Mouse (Mus musculus) myocyte (in vitro differentiated cells): ENCODE data around the gene Pappa2. TPM values are rescaled to one million over a fixed set of nuclear protein-coding genes. Genes with fewer than 3 reads are reported as not detected.

Source experiments
- H3K27me3 ChIP-seq: one replicate; pipeline ENCODE4 v1.6.1; 2011; ENCODE audit not compliant: control insufficient read depth, insufficient read depth, insufficient read length
- H3K36me3 ChIP-seq: one replicate; pipeline ENCODE4 v1.6.1; 2011; ENCODE audit not compliant: control insufficient read depth, insufficient read depth
- H3K4me2 ChIP-seq: one replicate; pipeline ENCODE4 v1.6.1; 2011; ENCODE audit warnings: low read depth, control low read depth
- H3K4me3 ChIP-seq: one replicate; pipeline ENCODE4 v1.5.1; 2011; ENCODE audit warnings: mild to moderate bottlenecking, control low read depth, moderate library complexity
- H3K79me2 ChIP-seq: one replicate; pipeline ENCODE4 v1.6.1; 2011; ENCODE audit not compliant: control insufficient read depth, insufficient read depth
- H3ac ChIP-seq: one replicate; pipeline ENCODE4 v1.6.1; 2011; ENCODE audit not compliant: control insufficient read depth, insufficient read length
- CEBPB ChIP-seq: IDR thresholded peaks from 2 replicates; pipeline ENCODE4 v1.6.1; 2011; ENCODE audit warnings: mild to moderate bottlenecking, moderate library complexity; ENCODE audit not compliant: poor library complexity, insufficient read depth, severe bottlenecking
- E2F4 ChIP-seq: IDR thresholded peaks from one replicate; pipeline ENCODE4 v1.6.1; 2011; ENCODE audit warnings: mild to moderate bottlenecking, control low read depth, moderate library complexity; ENCODE audit not compliant: insufficient read depth
- MAX ChIP-seq: IDR thresholded peaks from one replicate; pipeline ENCODE4 v1.6.1; 2011; ENCODE audit warnings: low read depth, mild to moderate bottlenecking, control low read depth
- MYOD1 ChIP-seq, 3 experiments: IDR thresholded peaks; one replicate each; pipeline ENCODE4 v1.6.1; 2011; ENCODE audit warnings: control low read depth in 2 of 3, low read depth in 2 of 3, mild to moderate bottlenecking in 2 of 3, moderate library complexity in 1 of 3; ENCODE audit not compliant: insufficient read length in 2 of 3, control insufficient read depth in 1 of 3
- MYOG ChIP-seq, 3 experiments: IDR thresholded peaks; one replicate each; pipeline ENCODE4 v1.6.1; 2011; ENCODE audit warnings: control low read depth in 2 of 3, low read depth in 2 of 3, mild to moderate bottlenecking in 2 of 3; ENCODE audit not compliant: insufficient read length in 2 of 3, control insufficient read depth in 1 of 3, insufficient read depth in 1 of 3
- POLR2AphosphoS2 ChIP-seq: IDR thresholded peaks from one replicate; pipeline ENCODE4 v1.6.1; 2011; ENCODE audit warnings: low read depth, control low read depth; ENCODE audit not compliant: insufficient read length
- REST ChIP-seq: IDR thresholded peaks from one replicate; pipeline ENCODE4 v1.6.1; 2011; ENCODE audit warnings: mild to moderate bottlenecking, control low read depth, moderate library complexity; ENCODE audit not compliant: insufficient read depth, insufficient read length
- SRF ChIP-seq: IDR thresholded peaks from one replicate; pipeline ENCODE4 v1.6.1; 2011; ENCODE audit warnings: low read depth; ENCODE audit not compliant: control insufficient read depth, insufficient read length
- TCF12 ChIP-seq: IDR thresholded peaks from one replicate; pipeline ENCODE4 v1.6.1; 2011; ENCODE audit warnings: mild to moderate bottlenecking, control low read depth; ENCODE audit not compliant: poor library complexity, insufficient read depth, severe bottlenecking
- TCF3 ChIP-seq: IDR thresholded peaks from one replicate; pipeline ENCODE4 v1.6.1; 2011; ENCODE audit warnings: low read depth, control low read depth; ENCODE audit not compliant: insufficient read length
- USF1 ChIP-seq: IDR thresholded peaks from one replicate; pipeline ENCODE4 v1.6.1; 2011; ENCODE audit warnings: low read depth, mild to moderate bottlenecking, control low read depth, moderate library complexity
- polyA plus RNA-seq: library from polyadenylated mRNA; unstranded; fragments of >200 nt; fragmentation: generic; extraction: Trizol; gene quantifications from one replicate; pipeline ENCODE4 v1.2.1, GENCODE M21; 2012; ENCODE audit warnings: missing spikeins

Gene Pappa2
- polyA plus RNA-seq, 1 experiment: 0.97 TPM

DNA sequence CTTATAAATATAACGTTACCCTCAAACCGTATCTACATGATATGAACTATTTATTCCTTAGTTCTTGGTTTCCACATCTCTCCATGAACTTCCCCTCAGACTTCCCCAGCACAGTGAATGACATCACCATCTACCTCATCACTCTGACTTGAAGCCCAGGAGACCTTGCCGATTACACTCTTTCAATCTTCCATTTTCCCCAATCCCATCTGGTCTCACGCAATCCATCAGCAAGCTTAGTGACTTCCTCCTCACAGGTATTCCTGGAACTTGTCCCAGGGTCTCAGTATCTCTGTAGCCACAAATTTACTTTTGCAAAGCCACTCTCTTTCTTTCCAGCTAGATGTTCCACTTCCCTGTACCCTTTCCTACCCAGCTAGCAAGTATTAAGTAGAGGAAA is 209.5 kb downstream of the Pappa2 start:
- TF ChIP-seq USF1 (no peak), TCF3 (no peak), MAX (no peak), TCF12 (no peak)
- no peaks in the 10 kb centered on the region for H3K36me3 ChIP-seq
- no peaks in the 10 kb centered on the region for H3K79me2 ChIP-seq
- H3K4me3 ChIP-seq: no peak overlapping the region
- H3ac ChIP-seq: no peak overlapping the region
- no peaks in the 10 kb centered on the region for H3K27me3 ChIP-seq
- no peak overlapping the region for H3K4me2 ChIP-seq

DNA sequence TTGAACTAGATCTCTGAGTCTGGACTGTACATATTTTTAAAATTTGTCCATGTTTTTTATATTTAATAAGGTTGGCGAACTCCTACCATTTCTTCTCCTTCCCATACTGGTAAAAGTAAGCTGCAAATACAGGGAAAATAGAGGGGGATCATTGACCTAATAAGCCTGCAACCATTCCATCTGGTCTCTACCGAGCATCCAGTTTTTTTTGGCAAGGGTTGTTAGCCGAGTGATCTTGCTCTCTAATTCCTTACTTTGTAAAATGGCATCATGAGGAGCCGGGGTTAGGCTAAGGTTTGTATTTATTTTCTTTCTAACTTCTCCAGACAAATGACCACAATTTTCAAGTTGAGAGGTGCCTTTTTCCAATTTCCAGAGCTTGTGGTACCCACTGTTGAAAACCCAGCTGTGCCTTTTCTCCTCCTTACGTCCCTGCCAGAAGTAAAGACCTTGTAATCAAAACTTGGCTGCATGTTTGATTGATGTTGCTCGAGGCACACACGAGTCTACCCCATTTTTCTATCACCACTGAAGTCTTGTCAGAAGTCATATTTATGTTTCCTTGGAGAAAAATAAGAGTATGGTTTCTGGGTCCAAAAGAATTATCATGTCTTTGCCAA is 210.1 kb downstream of the Pappa2 start:
- H3ac ChIP-seq: no peak overlapping the region
- H3K27me3 ChIP-seq: no peaks in the 10 kb centered on the region
- no peaks in the 10 kb centered on the region for H3K79me2 ChIP-seq
- no peak overlapping the region for H3K4me3 ChIP-seq
- TF ChIP-seq SRF (no peak), TCF12 (no peak), MYOG (IDR thresholded peaks at IDR 0.05; ENCODE audit: control insufficient read depth in 1 of 3, insufficient read depth in 1 of 3, insufficient read length in 2 of 3, low read depth in 2 of 3) (no peak), MAX (no peak), REST (no peak), CEBPB (no peak), POLR2AphosphoS2 (no peak), MYOD1 (IDR thresholded peaks at IDR 0.05; ENCODE audit: control insufficient read depth in 1 of 3, insufficient read length in 2 of 3, low read depth in 2 of 3) (no peak), E2F4 (no peak), TCF3 (no peak)
- H3K36me3 ChIP-seq: no peaks in the 10 kb centered on the region
- H3K4me2 ChIP-seq: no peak overlapping the region

DNA sequence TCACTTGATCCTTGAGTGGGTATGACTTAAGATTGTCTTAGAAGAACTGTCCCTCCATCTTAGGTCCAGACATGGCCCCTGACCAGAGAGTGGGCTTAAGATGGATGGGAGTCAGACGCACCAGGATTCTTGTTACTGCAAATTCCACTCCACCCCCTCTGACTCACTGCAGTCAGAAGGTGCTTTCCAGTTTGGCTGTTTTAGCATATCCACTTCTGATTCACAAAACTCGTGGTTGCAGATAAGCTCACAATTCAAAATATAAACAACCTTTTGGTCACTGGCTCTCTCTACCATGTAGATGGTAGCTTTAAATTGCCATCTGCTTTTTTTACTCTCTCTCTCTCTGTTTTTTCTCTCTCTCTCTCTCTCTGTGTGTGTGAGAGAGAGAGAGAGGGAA is 214.4 kb downstream of the Pappa2 start:
- Histone ChIP-seq H3K4me3 (no peak overlapping the region), H3ac (no peak overlapping the region), H3K36me3 (no peaks in the 10 kb centered on the region), H3K79me2 (no peaks in the 10 kb centered on the region), H3K27me3 (no peaks in the 10 kb centered on the region), H3K4me2 (no peak overlapping the region)
- TF ChIP-seq REST (no peak), USF1 (no peak), CEBPB (no peak), TCF3 (no peak), MYOD1 (IDR thresholded peaks at IDR 0.05; ENCODE audit: control insufficient read depth in 1 of 3, insufficient read length in 2 of 3, low read depth in 2 of 3) (no peak), POLR2AphosphoS2 (no peak), SRF (no peak), TCF12 (no peak), MYOG (IDR thresholded peaks at IDR 0.05; ENCODE audit: control insufficient read depth in 1 of 3, insufficient read depth in 1 of 3, insufficient read length in 2 of 3, low read depth in 2 of 3) (no peak)

- Histone ChIP-seq H3K4me2 (peak overlapping the region; percentile 7), H3K27me3 (no peaks in the 10 kb centered on the region), H3K36me3 (no peaks in the 10 kb centered on the region), H3K79me2 (no peaks in the 10 kb centered on the region), H3K4me3 (no peak overlapping the region), H3ac (no peak overlapping the region)
- TF ChIP-seq TCF12: no peak
- TF ChIP-seq USF1: peak; percentile 29
These were observed 215.6 kb downstream of the Pappa2 start for GRCm38 (mm10) chr1:158764727-158765126.

GRCm38 (mm10) chr1:158764211-158764610 is 216.1 kb downstream of the Pappa2 start:
- no peaks in the 10 kb centered on the region for H3K79me2 ChIP-seq
- H3ac ChIP-seq: no peak overlapping the region
- H3K36me3 ChIP-seq: no peaks in the 10 kb centered on the region
- H3K4me3 ChIP-seq: no peak overlapping the region
- no peak for TF ChIP-seq MYOD1 (IDR thresholded peaks at IDR 0.05; ENCODE audit: control insufficient read depth in 1 of 3, insufficient read length in 2 of 3, low read depth in 2 of 3)
- TF ChIP-seq MAX: peak; percentile 8
- peak overlapping the region; percentile 7 for H3K4me2 ChIP-seq
- no peaks in the 10 kb centered on the region for H3K27me3 ChIP-seq
